Mouse (Mus musculus): ENCODE measurements around the gene Aadac. TPM values are rescaled to one million over a fixed set of nuclear protein-coding genes. Genes with fewer than 3 reads are reported as not detected.

The Aadac gene
- not detected in 2 replicates for polyA plus RNA-seq (2015; fragmentation: Nextera tagmentation; extraction: Ambion mirVana)

DNA sequence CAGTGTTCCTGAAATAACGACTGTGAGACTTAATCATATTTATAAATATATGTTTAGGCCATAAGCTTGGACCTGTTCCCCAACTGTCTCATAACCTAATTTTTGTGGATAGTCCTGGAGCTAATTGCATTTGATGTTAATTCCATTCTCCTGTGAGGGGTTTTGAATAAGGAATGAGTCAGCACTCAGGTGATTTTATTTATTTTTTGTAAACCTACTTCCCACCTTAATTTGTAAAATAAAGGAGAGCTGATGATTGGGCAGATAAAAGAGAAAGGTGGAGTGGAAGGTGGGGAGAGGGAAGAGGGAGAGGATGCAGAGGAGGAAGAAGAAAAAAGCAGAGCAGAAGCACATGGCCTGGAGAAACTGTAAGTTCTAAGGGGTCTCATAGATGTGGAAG, at the start of gene Aadac:
TSS of gene Aadac (plus strand) at position 301 of the 400 bp plus-strand sequence.
- Histone ChIP-seq H3K9ac (no peak within 1 kb of the TSS), H3K27ac (replicated peaks) (no peak within 1 kb of the TSS), H3K36me3 (no peaks in the 10 kb centered on the region), H3K4me1 (replicated peaks) (no peaks in the 10 kb centered on the region), H3K4me3 (no peak within 1 kb of the TSS), H3K4me2 (no peak within 1 kb of the TSS), H3K27me3 (no peaks in the 10 kb centered on the region), H3K9me3 (no peaks in the 10 kb centered on the region)
- ATAC-seq (ENCODE audit: low FRiP score, low read depth): no peak
- 80% methylated on average over 1 of the region's 1 CpGs for WGBS

DNA sequence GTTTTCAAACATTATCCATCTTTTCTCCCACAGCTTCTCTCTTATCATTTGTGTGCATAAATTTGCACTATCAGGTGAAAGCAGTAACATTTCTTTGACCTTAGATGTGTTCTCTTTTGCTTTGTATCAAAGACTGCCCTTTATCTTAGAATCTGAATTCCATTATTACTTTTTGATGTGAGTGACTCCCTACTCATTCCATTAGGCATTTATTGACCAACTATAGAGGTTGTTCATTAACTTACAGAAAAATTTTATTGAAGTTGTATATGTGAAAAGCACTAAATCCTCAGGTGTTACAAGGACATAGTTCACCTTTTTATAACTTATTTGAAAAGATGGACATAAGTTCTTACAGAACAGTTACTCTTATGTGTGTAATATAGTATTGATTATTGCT, 21.9 kb upstream of the Aadac start:
- Histone ChIP-seq H3K9ac (no peak overlapping the region), H3K4me2 (no peak overlapping the region), H3K36me3 (no peaks in the 10 kb centered on the region), H3K4me1 (replicated peaks) (no peaks in the 10 kb centered on the region), H3K4me3 (no peak overlapping the region), H3K9me3 (no peaks in the 10 kb centered on the region), H3K27me3 (no peaks in the 10 kb centered on the region), H3K27ac (replicated peaks) (no peak overlapping the region)
- no peak for ATAC-seq (ENCODE audit: low FRiP score, low read depth)

DNA sequence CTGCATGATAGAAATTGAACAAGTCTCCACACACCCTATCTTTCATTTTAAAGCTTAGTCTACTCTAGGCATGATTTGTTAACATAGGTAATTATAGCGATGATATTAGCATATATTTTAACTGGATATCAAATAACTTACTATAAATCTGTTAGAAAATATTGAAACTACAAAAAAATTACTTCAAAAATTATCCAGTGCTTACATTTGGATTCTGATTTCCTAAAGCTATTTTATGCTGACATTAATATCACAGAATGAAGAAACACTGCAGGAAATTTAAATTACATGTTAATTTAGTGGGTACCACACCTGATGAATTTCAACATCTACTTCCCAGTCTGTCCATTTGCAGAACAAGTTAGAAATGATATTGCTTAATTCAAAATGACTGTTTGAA, 19.1 kb upstream of the Aadac start, which contains the start of gene Aadacl2:
TSS of gene Aadacl2 (plus strand) at position 301 of the 400 bp plus-strand sequence.
- Histone ChIP-seq H3K9me3 (no peaks in the 10 kb centered on the region), H3K4me1 (replicated peaks) (no peaks in the 10 kb centered on the region), H3K27ac (replicated peaks) (no peak within 1 kb of the TSS), H3K4me2 (no peak within 1 kb of the TSS), H3K9ac (no peak within 1 kb of the TSS), H3K4me3 (no peak within 1 kb of the TSS), H3K36me3 (no peaks in the 10 kb centered on the region), H3K27me3 (no peaks in the 10 kb centered on the region)
- ATAC-seq (ENCODE audit: low FRiP score, low read depth): no peak
- WGBS: 84% methylated on average over 1 of the region's 1 CpGs

DNA sequence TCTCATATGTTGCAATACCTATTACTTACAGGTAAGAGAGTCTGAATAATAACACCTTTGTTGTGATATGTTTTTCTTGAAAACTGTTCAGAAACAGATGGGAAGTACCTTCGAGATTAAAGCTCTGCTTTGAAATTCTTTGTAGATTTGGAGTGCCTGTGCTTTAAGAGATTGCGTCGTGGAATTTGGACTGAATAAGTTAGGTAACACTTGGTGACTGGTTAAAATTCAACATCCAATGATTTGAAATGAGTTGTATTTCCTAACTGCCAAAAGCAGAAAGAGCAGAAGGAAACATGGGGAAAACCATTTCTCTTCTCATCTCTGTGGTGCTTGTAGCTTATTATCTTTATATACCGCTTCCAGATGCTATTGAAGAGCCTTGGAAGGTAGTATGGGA, 6.0 kb downstream of the Aadac start:
- no peaks in the 10 kb centered on the region for H3K27me3 ChIP-seq
- no peak for ATAC-seq (ENCODE audit: low FRiP score, low read depth)
- 90% methylated on average over 4 of the region's 4 CpGs for WGBS
- H3K4me3 ChIP-seq: no peak overlapping the region
- H3K36me3 ChIP-seq: no peaks in the 10 kb centered on the region
- no peaks in the 10 kb centered on the region for H3K9me3 ChIP-seq
- no peaks in the 10 kb centered on the region for H3K4me1 ChIP-seq (replicated peaks)
- H3K9ac ChIP-seq: no peak overlapping the region
- H3K27ac ChIP-seq (replicated peaks): no peak overlapping the region
- no peak overlapping the region for H3K4me2 ChIP-seq

DNA sequence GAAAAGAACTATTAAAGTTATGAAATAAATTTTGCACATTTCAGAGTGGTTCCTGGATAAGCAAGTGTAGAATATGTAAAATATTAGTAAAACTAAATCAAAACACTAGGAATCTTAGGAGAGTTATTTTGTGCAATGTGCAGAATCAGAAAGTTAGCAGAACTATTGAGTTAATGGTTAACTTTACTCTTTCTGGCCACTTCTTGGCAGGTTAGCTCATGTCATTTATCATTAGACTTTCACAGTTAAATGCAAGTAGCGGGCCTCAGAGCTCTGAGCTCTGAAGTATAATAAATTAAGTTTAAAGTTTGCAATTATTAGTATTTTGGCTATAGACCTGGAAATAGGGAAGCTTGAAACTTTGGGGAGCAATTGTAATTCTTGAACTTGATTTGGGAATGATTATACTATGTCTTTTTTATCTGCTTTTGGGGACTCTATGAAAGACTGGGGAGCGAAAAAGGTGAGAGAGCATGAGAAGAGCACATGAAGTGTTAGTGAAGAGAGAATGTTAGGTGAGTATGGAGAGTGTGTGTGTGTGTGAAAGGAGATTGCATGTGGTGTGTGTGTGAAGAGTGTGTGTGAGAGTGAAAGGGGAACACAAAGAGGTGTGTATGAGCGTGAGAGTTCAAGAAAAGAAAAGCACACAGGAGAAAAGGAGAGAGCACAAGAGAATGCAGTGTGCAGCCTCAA, 20.9 kb downstream of the Aadac start:
- no peaks in the 10 kb centered on the region for H3K4me1 ChIP-seq (replicated peaks)
- no peaks in the 10 kb centered on the region for H3K36me3 ChIP-seq
- no peaks in the 10 kb centered on the region for H3K9me3 ChIP-seq
- ATAC-seq (ENCODE audit: low FRiP score, low read depth): no peak
- H3K4me3 ChIP-seq: no peak overlapping the region
- no peaks in the 10 kb centered on the region for H3K27me3 ChIP-seq
- no peak overlapping the region for H3K9ac ChIP-seq
- WGBS: 82% methylated on average over 3 of the region's 3 CpGs
- no peak overlapping the region for H3K4me2 ChIP-seq
- no peak overlapping the region for H3K27ac ChIP-seq (replicated peaks)

DNA sequence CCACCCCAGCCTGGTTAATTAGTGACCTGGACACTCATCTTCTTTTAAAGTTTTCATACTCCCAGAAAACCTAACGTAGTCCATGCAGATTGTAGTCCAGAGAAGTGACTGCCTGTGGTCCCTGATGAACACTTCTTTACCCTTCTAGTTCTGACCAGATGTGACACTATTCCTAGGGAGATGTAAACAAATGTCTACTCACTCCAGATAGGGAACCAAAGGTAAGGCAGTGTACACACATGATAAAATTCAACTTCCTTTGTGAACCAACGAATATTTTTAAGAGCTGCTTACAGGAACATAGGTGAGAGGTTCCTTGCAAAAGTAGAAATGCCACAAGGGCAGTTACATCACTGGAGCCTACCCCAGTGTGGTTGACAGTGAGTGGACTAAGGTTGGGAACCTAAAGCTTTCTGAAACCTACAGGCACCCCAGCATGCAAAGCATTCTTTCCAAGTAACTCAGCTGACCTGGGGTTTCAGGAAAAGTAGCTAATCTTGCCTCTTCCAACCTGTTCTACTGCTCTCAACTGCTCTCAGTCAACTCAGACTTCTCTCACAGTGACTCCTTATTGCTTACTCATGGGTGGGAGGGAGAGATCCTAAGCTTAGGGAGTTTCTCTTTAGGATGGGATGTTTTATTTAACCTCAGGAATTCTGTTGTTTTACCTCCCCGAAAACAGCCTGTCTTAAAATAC, 27.9 kb downstream of the Aadac start:
- no peak for ATAC-seq (ENCODE audit: low FRiP score, low read depth)
- WGBS: 86% methylated on average over 3 of the region's 3 CpGs

DNA sequence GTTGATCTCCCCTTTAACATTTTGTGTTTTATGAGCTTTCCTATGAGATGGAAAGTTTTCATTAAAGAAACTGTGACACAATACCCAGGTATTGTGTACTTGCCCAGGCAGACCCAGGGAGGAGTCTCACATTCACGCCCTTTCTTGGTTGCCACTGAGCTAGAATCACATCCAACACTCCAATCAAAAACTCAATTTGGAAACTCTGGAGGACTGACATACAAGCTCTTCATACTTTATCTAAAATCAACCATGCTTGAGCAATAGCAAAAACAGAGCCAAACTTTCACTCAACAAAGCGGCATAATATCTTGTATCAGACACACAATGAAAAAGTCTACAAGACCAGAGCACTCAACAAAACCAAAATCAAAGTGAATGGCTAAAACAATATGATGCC, 28.4 kb downstream of the Aadac start:
- no peaks in the 10 kb centered on the region for H3K36me3 ChIP-seq
- H3K27ac ChIP-seq (replicated peaks): no peak overlapping the region
- no peak overlapping the region for H3K4me2 ChIP-seq
- ATAC-seq (ENCODE audit: low FRiP score, low read depth): no peak
- 95% methylated on average over 2 of the region's 2 CpGs for WGBS
- no peaks in the 10 kb centered on the region for H3K4me1 ChIP-seq (replicated peaks)
- H3K9ac ChIP-seq: no peak overlapping the region
- H3K27me3 ChIP-seq: no peaks in the 10 kb centered on the region
- H3K4me3 ChIP-seq: no peak overlapping the region
- H3K9me3 ChIP-seq: no peaks in the 10 kb centered on the region

More for the DNA sequence above, 27.9 kb downstream of the Aadac start:
- no peaks in the 10 kb centered on the region for H3K4me1 ChIP-seq (replicated peaks)
- no peak overlapping the region for H3K4me2 ChIP-seq
- no peaks in the 10 kb centered on the region for H3K9me3 ChIP-seq
- H3K4me3 ChIP-seq: no peak overlapping the region
- H3K27me3 ChIP-seq: no peaks in the 10 kb centered on the region
- no peak overlapping the region for H3K9ac ChIP-seq
- no peaks in the 10 kb centered on the region for H3K36me3 ChIP-seq
- no peak overlapping the region for H3K27ac ChIP-seq (replicated peaks)

DNA sequence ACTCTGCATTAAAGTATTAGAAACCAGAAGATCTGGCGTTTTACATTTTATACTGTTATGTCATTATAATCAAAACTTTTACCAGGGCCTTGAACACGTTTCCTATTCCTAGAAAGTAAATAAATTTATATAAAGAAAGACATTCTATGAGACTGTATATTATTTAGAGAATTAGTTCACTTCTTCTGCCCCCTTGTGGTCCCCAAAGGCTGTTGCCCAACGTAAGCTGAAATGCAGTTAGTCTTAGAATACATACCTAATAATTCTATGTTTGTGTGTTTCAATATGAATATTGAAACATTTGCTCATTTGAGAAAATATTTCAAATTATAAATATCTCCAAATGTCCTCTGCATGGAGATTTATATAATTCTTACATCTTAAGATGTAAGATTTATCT, 30.9 kb downstream of the Aadac start:
- no peak overlapping the region for H3K4me2 ChIP-seq
- no peaks in the 10 kb centered on the region for H3K4me1 ChIP-seq (replicated peaks)
- H3K9ac ChIP-seq: no peak overlapping the region
- H3K4me3 ChIP-seq: no peak overlapping the region
- 39% methylated on average over 3 of the region's 3 CpGs for WGBS
- H3K27me3 ChIP-seq: no peaks in the 10 kb centered on the region
- ATAC-seq (ENCODE audit: low FRiP score, low read depth): no peak
- H3K27ac ChIP-seq (replicated peaks): no peak overlapping the region
- no peaks in the 10 kb centered on the region for H3K36me3 ChIP-seq
- no peaks in the 10 kb centered on the region for H3K9me3 ChIP-seq

DNA sequence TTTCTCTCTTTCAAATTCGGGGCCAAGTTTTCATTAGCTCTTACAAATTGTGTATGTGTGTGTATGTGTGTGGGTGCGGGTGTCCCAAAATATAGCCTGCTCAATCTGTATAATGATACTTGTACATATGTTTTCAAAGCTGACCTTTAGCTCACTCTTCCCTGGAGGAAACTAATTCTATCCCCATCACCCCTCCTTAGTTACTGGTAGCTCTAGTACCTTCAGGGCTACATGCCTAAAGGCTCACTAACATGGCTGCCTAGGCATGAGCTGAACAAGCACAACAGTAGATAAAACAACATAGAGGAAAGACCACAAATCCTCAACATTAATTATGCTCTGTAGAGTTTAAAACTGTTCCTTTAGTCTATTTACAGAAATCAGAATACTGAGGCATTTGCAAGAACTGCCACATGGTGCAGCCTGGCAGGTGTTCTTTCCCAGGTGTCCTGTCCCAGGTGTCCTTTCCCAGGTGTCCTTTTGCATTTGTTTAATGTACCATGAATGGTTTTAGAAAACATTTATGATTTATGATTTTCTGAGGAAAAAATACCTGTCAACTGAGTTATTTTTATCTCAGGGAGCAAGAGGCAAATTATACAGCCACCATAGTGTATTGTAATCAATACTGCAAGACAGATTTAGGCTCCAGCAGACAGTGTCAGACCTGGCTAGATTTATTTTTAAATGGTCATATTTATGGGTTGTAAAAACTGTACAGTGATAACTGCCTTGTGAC, 31.7 kb downstream of the Aadac start:
- Histone ChIP-seq H3K4me2 (no peak overlapping the region), H3K36me3 (no peaks in the 10 kb centered on the region), H3K9me3 (no peaks in the 10 kb centered on the region), H3K4me1 (replicated peaks) (no peaks in the 10 kb centered on the region), H3K27me3 (no peaks in the 10 kb centered on the region), H3K9ac (no peak overlapping the region), H3K4me3 (no peak overlapping the region), H3K27ac (replicated peaks) (no peak overlapping the region)
- no peak for ATAC-seq (ENCODE audit: low FRiP score, low read depth)
- WGBS: 92% methylated on average over 2 of the region's 2 CpGs

DNA sequence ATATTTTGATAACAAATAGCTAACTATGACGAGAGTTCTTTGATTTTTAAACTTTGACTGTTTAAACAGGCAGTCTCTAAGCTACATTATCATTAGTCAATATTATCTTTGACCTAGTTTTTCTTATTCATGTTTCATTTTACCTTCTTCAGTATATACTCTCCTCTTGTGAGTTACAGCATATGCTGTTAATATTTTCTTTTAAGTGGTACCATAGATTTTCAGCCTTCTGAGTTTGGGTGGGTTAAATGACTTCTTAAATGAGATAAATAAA, 32.2 kb downstream of the Aadac start:
- Histone ChIP-seq H3K4me2 (no peak overlapping the region), H3K36me3 (no peaks in the 10 kb centered on the region), H3K4me1 (replicated peaks) (no peaks in the 10 kb centered on the region), H3K9me3 (no peaks in the 10 kb centered on the region), H3K27ac (replicated peaks) (no peak overlapping the region), H3K9ac (no peak overlapping the region), H3K4me3 (no peak overlapping the region), H3K27me3 (no peaks in the 10 kb centered on the region)
- ATAC-seq (ENCODE audit: low FRiP score, low read depth): no peak
- 75% methylated on average over 1 of the region's 1 CpGs for WGBS

DNA sequence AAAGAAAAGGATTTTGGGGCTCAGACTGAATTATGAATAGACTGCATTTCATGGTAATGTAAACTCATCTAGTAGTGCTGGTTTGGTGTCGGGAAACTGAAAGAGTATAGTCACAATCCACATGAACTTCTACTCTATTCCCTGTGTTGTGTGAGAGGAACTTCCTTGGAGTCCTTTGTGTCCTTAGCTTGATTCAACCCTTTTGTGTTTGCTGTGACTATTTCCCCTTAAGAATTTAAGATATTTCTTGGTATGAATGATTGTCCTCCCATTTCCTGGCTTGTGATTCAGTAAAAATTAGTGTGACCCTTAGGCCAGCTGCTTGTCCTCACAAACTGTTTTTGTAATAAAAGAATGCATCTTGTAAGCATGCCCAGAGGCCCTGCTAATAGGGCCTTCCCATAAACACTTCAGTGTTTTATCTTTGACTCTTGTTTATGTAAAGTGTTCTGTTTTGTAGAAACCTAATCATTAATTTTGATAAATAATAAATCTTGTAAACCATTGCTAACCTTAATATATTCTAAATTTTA, 53.4 kb downstream of the Aadac start:
- Histone ChIP-seq H3K9me3 (no peaks in the 10 kb centered on the region), H3K36me3 (no peaks in the 10 kb centered on the region), H3K4me2 (no peak overlapping the region), H3K4me1 (replicated peaks) (0 out of 2 replicates have a peak, but pooled peaks cover 2% of the 10 kb centered on the region), H3K4me3 (no peak overlapping the region), H3K9ac (no peak overlapping the region), H3K27me3 (no peaks in the 10 kb centered on the region), H3K27ac (replicated peaks) (no peak overlapping the region)
- ATAC-seq (ENCODE audit: low FRiP score, low read depth): no peak
- WGBS: 69% methylated on average over 1 of the region's 1 CpGs

DNA sequence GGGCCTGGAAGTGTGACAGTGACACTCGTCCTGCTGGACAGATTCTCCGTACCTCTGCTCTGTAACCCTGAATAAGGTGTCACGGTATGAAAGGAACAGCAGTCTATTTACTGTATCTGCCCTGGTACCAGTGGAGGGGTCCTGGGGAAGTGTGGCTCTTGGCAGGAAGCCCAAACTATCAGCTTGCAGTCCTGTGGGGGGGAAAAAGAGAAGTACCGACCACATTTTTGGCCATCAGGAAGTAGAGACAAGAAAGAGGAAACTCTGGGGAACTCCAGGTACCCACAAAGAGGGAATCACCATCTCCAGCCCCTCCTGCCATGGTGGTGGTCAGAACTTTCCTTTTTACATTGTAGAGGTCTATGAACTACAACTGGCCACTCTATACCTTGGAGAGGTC, 55.1 kb downstream of the Aadac start:
- H3K27ac ChIP-seq (replicated peaks): no peak overlapping the region
- WGBS: 40% methylated on average over 4 of the region's 4 CpGs
- H3K9me3 ChIP-seq: no peaks in the 10 kb centered on the region
- H3K36me3 ChIP-seq: no peaks in the 10 kb centered on the region
- no peak overlapping the region for H3K4me2 ChIP-seq
- H3K27me3 ChIP-seq: no peaks in the 10 kb centered on the region
- H3K4me3 ChIP-seq: no peak overlapping the region
- 0 out of 2 replicates have a peak, but pooled peaks cover 2% of the 10 kb centered on the region for H3K4me1 ChIP-seq (replicated peaks)
- ATAC-seq (ENCODE audit: low FRiP score, low read depth): no peak
- no peak overlapping the region for H3K9ac ChIP-seq
